Mouse (Mus musculus): ENCODE measurements around the gene Fam198a. TPM values are rescaled to one million over a fixed set of nuclear protein-coding genes. Genes with fewer than 3 reads are reported as not detected.
A peak's percentile ranks its signal among the peaks of the same experiment; 100 is the strongest.

Fam198a gene
- total and polyA plus RNA-seq, 2 experiments, result 4.0 to 4.4 TPM

DNA sequence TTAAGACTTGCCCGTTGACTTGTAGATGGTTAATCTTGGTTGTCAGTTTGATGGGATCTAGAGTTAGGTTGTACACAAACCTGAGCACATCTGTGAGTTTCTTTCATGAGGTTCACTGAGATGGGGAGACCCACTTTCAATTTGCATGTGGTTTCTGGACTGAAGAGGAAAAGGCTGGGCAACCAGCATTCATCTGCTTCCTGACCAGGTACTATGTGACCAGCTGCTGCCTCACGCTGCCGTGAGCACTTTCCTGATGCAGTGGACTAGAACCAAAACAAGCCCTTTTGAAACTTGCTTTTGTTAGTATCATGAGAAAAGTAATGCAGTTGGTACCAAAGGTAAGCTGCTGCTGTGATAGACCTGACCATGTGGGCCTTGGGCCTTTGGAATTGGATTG is 7.8 kb upstream of the Fam198a start:
- Histone ChIP-seq H3K36me3 (ENCODE audit: control insufficient read depth, insufficient read depth, low read length) (no peaks in the 10 kb centered on the region; the same call in 1 of the 2 replicates), H3K27ac (replicated peaks; ENCODE audit: insufficient read depth, low read depth, low read length) (no peak overlapping the region), H3K4me1 (ENCODE audit: control insufficient read depth, insufficient read depth, low read length) (peaks cover 6% of the 10 kb centered on the region), H3K79me2 (ENCODE audit: control insufficient read depth, insufficient read depth, low read length) (no peaks in the 10 kb centered on the region), H3K4me3 (ENCODE audit: insufficient read depth, low read depth, low read length) (no peak overlapping the region), H3K9ac (ENCODE audit: low read depth, low read length) (no peak overlapping the region), H3K27me3 (ENCODE audit: control insufficient read depth, insufficient read depth, low read length) (no peaks in the 10 kb centered on the region)
- WGBS, result 87% methylated on average over 3 of the region's 3 CpGs
- no peak for TF ChIP-seq CTCF (IDR thresholded peaks at IDR 0.05; ENCODE audit: low read depth, low read length)
- no peak for TF ChIP-seq POLR2A (IDR thresholded peaks at IDR 0.05; ENCODE audit: extremely low read depth, insufficient read depth, low read length)
- DNase-seq (ENCODE audit: extremely low read depth, low read depth, low spot score), result no peak

DNA sequence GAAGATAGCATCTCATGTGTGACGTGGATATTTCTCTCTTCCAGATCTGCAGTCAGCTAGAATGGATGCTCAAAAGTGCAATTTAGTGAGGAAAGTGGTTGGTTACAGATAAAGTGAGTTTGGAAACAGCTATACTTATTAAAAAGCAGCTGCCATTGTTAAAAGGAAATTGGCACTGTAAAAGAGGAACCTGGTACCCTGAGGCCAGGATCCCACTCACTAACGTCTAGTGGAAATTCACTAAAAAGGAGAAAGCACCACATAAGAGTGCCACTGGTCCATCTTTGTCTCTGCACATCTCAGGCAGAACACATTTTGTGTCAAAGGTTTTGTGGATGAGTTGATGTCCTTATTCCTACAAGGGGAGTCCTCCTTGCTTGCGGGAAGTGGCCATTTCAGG is 7.2 kb upstream of the Fam198a start:
- H3K27ac ChIP-seq (replicated peaks; ENCODE audit: insufficient read depth, low read depth, low read length), result no peak overlapping the region
- no peak for DNase-seq (ENCODE audit: extremely low read depth, low read depth, low spot score)
- H3K36me3 ChIP-seq (ENCODE audit: control insufficient read depth, insufficient read depth, low read length), result no peaks in the 10 kb centered on the region; the same call in 1 of the 2 replicates
- no peak overlapping the region for H3K4me3 ChIP-seq (ENCODE audit: insufficient read depth, low read depth, low read length)
- H3K27me3 ChIP-seq (ENCODE audit: control insufficient read depth, insufficient read depth, low read length), result no peaks in the 10 kb centered on the region
- H3K9ac ChIP-seq (ENCODE audit: low read depth, low read length), result no peak overlapping the region
- no peaks in the 10 kb centered on the region for H3K79me2 ChIP-seq (ENCODE audit: control insufficient read depth, insufficient read depth, low read length)
- peaks cover 6% of the 10 kb centered on the region for H3K4me1 ChIP-seq (ENCODE audit: control insufficient read depth, insufficient read depth, low read length)
- TF ChIP-seq POLR2A (IDR thresholded peaks at IDR 0.05; ENCODE audit: extremely low read depth, insufficient read depth, low read length) (no peak), CTCF (IDR thresholded peaks at IDR 0.05; ENCODE audit: low read depth, low read length) (no peak)
- 92% methylated on average over 3 of the region's 3 CpGs for whole genome bisulfite sequencing

DNA sequence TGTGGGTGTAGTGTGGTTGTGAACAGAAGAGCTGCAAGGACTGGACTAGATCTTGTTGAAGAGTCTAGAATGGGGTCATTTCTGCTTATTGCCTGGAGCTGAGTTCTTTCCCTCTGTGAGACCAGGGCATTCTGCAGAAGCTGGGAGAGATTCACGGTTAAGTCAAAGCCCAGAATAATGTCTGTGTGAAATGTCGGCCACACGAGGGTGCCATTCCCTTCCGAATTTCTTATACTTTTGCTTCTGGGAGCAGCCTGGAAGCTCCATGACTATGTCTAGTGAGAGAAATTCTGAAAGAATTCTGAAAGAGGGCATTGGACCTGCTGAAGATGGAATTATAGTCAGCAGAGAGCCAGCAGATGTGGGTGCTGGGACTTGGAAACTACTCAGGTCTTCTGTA is 3.0 kb upstream of the Fam198a start:
- Histone ChIP-seq H3K36me3 (ENCODE audit: control insufficient read depth, insufficient read depth, low read length) (no peaks in the 10 kb centered on the region), H3K79me2 (ENCODE audit: control insufficient read depth, insufficient read depth, low read length) (no peaks in the 10 kb centered on the region), H3K9ac (ENCODE audit: low read depth, low read length) (no peak overlapping the region), H3K4me3 (ENCODE audit: insufficient read depth, low read depth, low read length) (no peak overlapping the region), H3K4me1 (ENCODE audit: control insufficient read depth, insufficient read depth, low read length) (peaks cover 12% of the 10 kb centered on the region), H3K27ac (replicated peaks; ENCODE audit: insufficient read depth, low read depth, low read length) (no peak overlapping the region), H3K27me3 (ENCODE audit: control insufficient read depth, insufficient read depth, low read length) (no peaks in the 10 kb centered on the region)
- 8% methylated on average over 4 of the region's 4 CpGs for WGBS
- peak; percentile 60 for DNase-seq (ENCODE audit: extremely low read depth, low read depth, low spot score)
- no peak for TF ChIP-seq POLR2A (IDR thresholded peaks at IDR 0.05; ENCODE audit: extremely low read depth, insufficient read depth, low read length)
- peak; percentile 56 for TF ChIP-seq CTCF (IDR thresholded peaks at IDR 0.05; ENCODE audit: low read depth, low read length)

GRCm38 (mm10) chr9:121948431-121948830 is 2.4 kb upstream of the Fam198a start:
- no peaks in the 10 kb centered on the region for H3K27me3 ChIP-seq (ENCODE audit: control insufficient read depth, insufficient read depth, low read length)
- H3K36me3 ChIP-seq (ENCODE audit: control insufficient read depth, insufficient read depth, low read length), result no peaks in the 10 kb centered on the region
- no peaks in the 10 kb centered on the region for H3K79me2 ChIP-seq (ENCODE audit: control insufficient read depth, insufficient read depth, low read length)
- TF ChIP-seq CTCF (IDR thresholded peaks at IDR 0.05; ENCODE audit: low read depth, low read length) (no peak), POLR2A (IDR thresholded peaks at IDR 0.05; ENCODE audit: extremely low read depth, insufficient read depth, low read length) (no peak)
- H3K27ac ChIP-seq (replicated peaks; ENCODE audit: insufficient read depth, low read depth, low read length), result no peak overlapping the region
- H3K4me3 ChIP-seq (ENCODE audit: insufficient read depth, low read depth, low read length), result no peak overlapping the region
- no peak overlapping the region for H3K9ac ChIP-seq (ENCODE audit: low read depth, low read length)
- no peak for DNase-seq (ENCODE audit: extremely low read depth, low read depth, low spot score)
- peaks cover 17% of the 10 kb centered on the region for H3K4me1 ChIP-seq (ENCODE audit: control insufficient read depth, insufficient read depth, low read length)
- WGBS, result 64% methylated on average over 4 of the region's 4 CpGs

- DNase-seq (ENCODE audit: extremely low read depth, low read depth, low spot score), result no peak
- Histone ChIP-seq H3K79me2 (ENCODE audit: control insufficient read depth, insufficient read depth, low read length) (peaks cover 5% of the 10 kb centered on the region; the same call in 1 of the 2 replicates), H3K36me3 (ENCODE audit: control insufficient read depth, insufficient read depth, low read length) (no peaks in the 10 kb centered on the region), H3K9ac (ENCODE audit: low read depth, low read length) (peak overlapping the region; percentile 60), H3K27ac (replicated peaks; ENCODE audit: insufficient read depth, low read depth, low read length) (peak overlapping the region; percentile 67), H3K4me3 (ENCODE audit: insufficient read depth, low read depth, low read length) (peak overlapping the region; percentile 61), H3K4me1 (ENCODE audit: control insufficient read depth, insufficient read depth, low read length) (peaks cover 18% of the 10 kb centered on the region), H3K27me3 (ENCODE audit: control insufficient read depth, insufficient read depth, low read length) (no peaks in the 10 kb centered on the region)
- WGBS, result 45% methylated on average over 4 of the region's 4 CpGs
- no peak for TF ChIP-seq POLR2A (IDR thresholded peaks at IDR 0.05; ENCODE audit: extremely low read depth, insufficient read depth, low read length)
- no peak for TF ChIP-seq CTCF (IDR thresholded peaks at IDR 0.05; ENCODE audit: low read depth, low read length)
Observed at GRCm38 (mm10) chr9:121951114-121951423, 281 bp downstream of the Fam198a start.

DNA sequence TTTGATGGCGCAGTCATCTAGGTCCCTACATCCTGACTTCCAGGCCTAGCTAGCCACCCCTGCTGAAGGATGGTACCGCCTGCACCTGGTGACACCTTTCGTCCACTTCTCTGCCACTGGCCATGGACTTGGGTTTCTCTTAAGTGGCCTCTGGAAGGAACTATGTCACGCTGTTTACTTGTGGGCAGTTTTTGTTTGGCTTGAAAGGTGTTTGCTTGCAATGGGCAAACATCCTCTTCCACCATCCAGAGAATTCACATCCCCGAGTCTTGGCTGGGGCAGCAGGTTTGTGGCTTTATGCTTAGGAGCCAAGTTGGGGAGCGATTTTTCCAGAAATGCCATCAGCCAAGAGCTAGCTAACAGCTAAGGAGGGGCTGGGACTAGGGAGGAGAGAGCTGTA is 1.8 kb downstream of the Fam198a start:
- Histone ChIP-seq H3K36me3 (ENCODE audit: control insufficient read depth, insufficient read depth, low read length) (no peaks in the 10 kb centered on the region), H3K27ac (replicated peaks; ENCODE audit: insufficient read depth, low read depth, low read length) (peak overlapping the region; percentile 67), H3K4me3 (ENCODE audit: insufficient read depth, low read depth, low read length) (no peak overlapping the region), H3K4me1 (ENCODE audit: control insufficient read depth, insufficient read depth, low read length) (peaks cover 18% of the 10 kb centered on the region), H3K27me3 (ENCODE audit: control insufficient read depth, insufficient read depth, low read length) (no peaks in the 10 kb centered on the region), H3K79me2 (ENCODE audit: control insufficient read depth, insufficient read depth, low read length) (peaks cover 8% of the 10 kb centered on the region; the same call in 1 of the 2 replicates), H3K9ac (ENCODE audit: low read depth, low read length) (peak overlapping the region; percentile 20)
- TF ChIP-seq POLR2A (IDR thresholded peaks at IDR 0.05; ENCODE audit: extremely low read depth, insufficient read depth, low read length), result no peak
- 42% methylated on average over 6 of the region's 6 CpGs for WGBS
- peak; percentile 97 for DNase-seq (ENCODE audit: extremely low read depth, low read depth, low spot score)

Data from liver, adult 2 months (tissue).